Mouse (Mus musculus): Measurements from ENCODE around the gene Plekho2.

GRCm38 (mm10) chr9:65586406-65587269 lies 6.8 kb upstream of the Plekho2 start, which contains the start of gene Pif1:
- no peak for TF ChIP-seq CTCF (IDR thresholded peaks at IDR 0.05)
- TF ChIP-seq EP300 (IDR thresholded peaks at IDR 0.05; ENCODE audit: insufficient read depth, low read depth, low read length), result no peak

All from heart, adult 2 months (tissue).